Mouse (Mus musculus): Measurements from ENCODE around the gene Rad18. TPM values are rescaled to one million over a fixed set of nuclear protein-coding genes. Genes with fewer than 3 reads are reported as not detected.
"Not testable (repeated sequence)": the region's sequence is repeated elsewhere in the genome, so short reads cannot be mapped to it uniquely, and the experiment has no call there.

The Rad18 gene
- total and polyA plus RNA-seq, 3 experiments = 0.66 to 1.6 (median 1.3) TPM

- no peak overlapping the region for H3K9ac ChIP-seq (ENCODE audit: low read depth, low read length)
- no peak overlapping the region for H3K27ac ChIP-seq
- peaks cover 1% of the 10 kb centered on the region; the same call in 1 of the 2 replicates for H3K4me1 ChIP-seq (ENCODE audit: control insufficient read depth, insufficient read depth, low read length)
- WGBS = 45% methylated on average over 5 of the region's 5 CpGs
- H3K36me3 ChIP-seq (ENCODE audit: control insufficient read depth, insufficient read depth, low read length) = no peaks in the 10 kb centered on the region
- no peaks in the 10 kb centered on the region for H3K79me2 ChIP-seq (replicated peaks; ENCODE audit: control insufficient read depth, insufficient read depth, low read length)
- no peak for TF ChIP-seq POLR2A (IDR thresholded peaks at IDR 0.05; ENCODE audit: insufficient read depth, low read depth, low read length)
- TF ChIP-seq EP300 (IDR thresholded peaks at IDR 0.05; ENCODE audit: insufficient read depth, low read depth, low read length) = no peak
- no peak for TF ChIP-seq CTCF (IDR thresholded peaks at IDR 0.05)
- H3K4me3 ChIP-seq = no peak overlapping the region
- H3K27me3 ChIP-seq (ENCODE audit: control insufficient read depth, insufficient read depth, low read length) = no peaks in the 10 kb centered on the region
- DNase-seq = no peak
- intact Hi-C loops (cut with DNase I) = no loop called here
Measured at GRCm38 (mm10) chr6:112720409-112721080, 24.1 kb upstream of the Rad18 start.

GRCm38 (mm10) chr6:112719983-112720382, 23.5 kb upstream of the Rad18 start:
- Histone ChIP-seq H3K4me1 (ENCODE audit: control insufficient read depth, insufficient read depth, low read length) (peaks cover 1% of the 10 kb centered on the region; the same call in 1 of the 2 replicates), H3K4me3 (no peak overlapping the region), H3K27ac (no peak overlapping the region), H3K9ac (ENCODE audit: low read depth, low read length) (no peak overlapping the region), H3K79me2 (replicated peaks; ENCODE audit: control insufficient read depth, insufficient read depth, low read length) (no peaks in the 10 kb centered on the region), H3K27me3 (ENCODE audit: control insufficient read depth, insufficient read depth, low read length) (no peaks in the 10 kb centered on the region), H3K36me3 (ENCODE audit: control insufficient read depth, insufficient read depth, low read length) (no peaks in the 10 kb centered on the region)
- no peak for DNase-seq
- TF ChIP-seq POLR2A (IDR thresholded peaks at IDR 0.05; ENCODE audit: insufficient read depth, low read depth, low read length) = no peak
- no peak for TF ChIP-seq CTCF (IDR thresholded peaks at IDR 0.05)
- no peak for TF ChIP-seq EP300 (IDR thresholded peaks at IDR 0.05; ENCODE audit: insufficient read depth, low read depth, low read length)
- WGBS = 84% methylated on average over 1 of the region's 1 CpGs
- intact Hi-C loops (cut with DNase I) = loop anchor here (10.0 kb wide), 1 partner anchor 65 kb away; no protein-coding TSS in a partner anchor

GRCm38 (mm10) chr6:112717168-112717567, 20.7 kb upstream of the Rad18 start:
- Histone ChIP-seq H3K27me3 (ENCODE audit: control insufficient read depth, insufficient read depth, low read length) (no peaks in the 10 kb centered on the region), H3K79me2 (replicated peaks; ENCODE audit: control insufficient read depth, insufficient read depth, low read length) (no peaks in the 10 kb centered on the region), H3K27ac (no peak overlapping the region), H3K4me1 (ENCODE audit: control insufficient read depth, insufficient read depth, low read length) (peaks cover 1% of the 10 kb centered on the region; the same call in 1 of the 2 replicates), H3K36me3 (ENCODE audit: control insufficient read depth, insufficient read depth, low read length) (no peaks in the 10 kb centered on the region), H3K4me3 (no peak overlapping the region), H3K9ac (ENCODE audit: low read depth, low read length) (no peak overlapping the region)
- intact Hi-C loops (cut with DNase I) = loop anchor here (10.0 kb wide), 1 partner anchor 68 kb away; no protein-coding TSS in a partner anchor
- 49% methylated on average over 5 of the region's 5 CpGs for WGBS
- DNase-seq = peak in 1 of 2 experiments; percentile 14
- TF ChIP-seq CTCF (IDR thresholded peaks at IDR 0.05) = peak; percentile 75
- no peak for TF ChIP-seq POLR2A (IDR thresholded peaks at IDR 0.05; ENCODE audit: insufficient read depth, low read depth, low read length)

GRCm38 (mm10) chr6:112713951-112714350, 17.5 kb upstream of the Rad18 start:
- Histone ChIP-seq H3K79me2 (replicated peaks; ENCODE audit: control insufficient read depth, insufficient read depth, low read length) (no peaks in the 10 kb centered on the region), H3K4me3 (no peak overlapping the region), H3K27me3 (ENCODE audit: control insufficient read depth, insufficient read depth, low read length) (no peaks in the 10 kb centered on the region), H3K9ac (ENCODE audit: low read depth, low read length) (no peak overlapping the region), H3K36me3 (ENCODE audit: control insufficient read depth, insufficient read depth, low read length) (no peaks in the 10 kb centered on the region), H3K4me1 (ENCODE audit: control insufficient read depth, insufficient read depth, low read length) (peaks cover 1% of the 10 kb centered on the region; the same call in 1 of the 2 replicates), H3K27ac (no peak overlapping the region)
- no peak for DNase-seq
- intact Hi-C loops (cut with DNase I) = loop anchor here (10.0 kb wide), 1 partner anchor 71 kb away; no protein-coding TSS in a partner anchor
- no peak for TF ChIP-seq CTCF (IDR thresholded peaks at IDR 0.05)
- TF ChIP-seq EP300 (IDR thresholded peaks at IDR 0.05; ENCODE audit: insufficient read depth, low read depth, low read length) = no peak
- no peak for TF ChIP-seq POLR2A (IDR thresholded peaks at IDR 0.05; ENCODE audit: insufficient read depth, low read depth, low read length)
- WGBS = 67% methylated on average over 3 of the region's 3 CpGs

GRCm38 (mm10) chr6:112702296-112702695, 5.8 kb upstream of the Rad18 start:
- DNase-seq; intact Hi-C loops (cut with DNase I): not testable (repeated sequence)
- 79% methylated on average over 4 of the region's 4 CpGs for WGBS

GRCm38 (mm10) chr6:112700392-112700791, 3.9 kb upstream of the Rad18 start:
- intact Hi-C loops (cut with DNase I) = loop anchor here (1.0 kb wide), 1 partner anchor 301 kb away; no protein-coding TSS in a partner anchor
- no peaks in the 10 kb centered on the region for H3K36me3 ChIP-seq (ENCODE audit: control insufficient read depth, insufficient read depth, low read length)
- WGBS = 0% methylated on average over 1 of the region's 1 CpGs
- no peak overlapping the region for H3K9ac ChIP-seq (ENCODE audit: low read depth, low read length)
- H3K27me3 ChIP-seq (ENCODE audit: control insufficient read depth, insufficient read depth, low read length) = no peaks in the 10 kb centered on the region
- H3K79me2 ChIP-seq (replicated peaks; ENCODE audit: control insufficient read depth, insufficient read depth, low read length) = no peaks in the 10 kb centered on the region
- peak; percentile 27 to 72 for DNase-seq
- H3K27ac ChIP-seq = no peak overlapping the region
- 0 out of 2 replicates have a peak, but pooled peaks have one; percentile 24 for TF ChIP-seq EP300 (IDR thresholded peaks at IDR 0.05; ENCODE audit: insufficient read depth, low read depth, low read length)
- TF ChIP-seq POLR2A (IDR thresholded peaks at IDR 0.05; ENCODE audit: insufficient read depth, low read depth, low read length) = no peak
- peak; percentile 99 for TF ChIP-seq CTCF (IDR thresholded peaks at IDR 0.05)
- no peak overlapping the region for H3K4me3 ChIP-seq
- H3K4me1 ChIP-seq (ENCODE audit: control insufficient read depth, insufficient read depth, low read length) = no peaks in the 10 kb centered on the region

More at GRCm38 (mm10) chr6:112702296-112702695, 5.8 kb upstream of the Rad18 start:
- not testable (repeated sequence) for H3K36me3 ChIP-seq (ENCODE audit: control insufficient read depth, insufficient read depth, low read length); H3K79me2 ChIP-seq (replicated peaks; ENCODE audit: control insufficient read depth, insufficient read depth, low read length); H3K27ac ChIP-seq; H3K4me3 ChIP-seq; H3K4me1 ChIP-seq (ENCODE audit: control insufficient read depth, insufficient read depth, low read length); H3K27me3 ChIP-seq (ENCODE audit: control insufficient read depth, insufficient read depth, low read length); H3K9ac ChIP-seq (ENCODE audit: low read depth, low read length)
